Mouse (Mus musculus): ENCODE measurements around the gene Ranbp17. TPM values are rescaled to one million over a fixed set of nuclear protein-coding genes. Genes with fewer than 3 reads are reported as not detected.

The Ranbp17 gene
- total RNA-seq, 1 experiment from 2014 or later, result 5.3 TPM

DNA sequence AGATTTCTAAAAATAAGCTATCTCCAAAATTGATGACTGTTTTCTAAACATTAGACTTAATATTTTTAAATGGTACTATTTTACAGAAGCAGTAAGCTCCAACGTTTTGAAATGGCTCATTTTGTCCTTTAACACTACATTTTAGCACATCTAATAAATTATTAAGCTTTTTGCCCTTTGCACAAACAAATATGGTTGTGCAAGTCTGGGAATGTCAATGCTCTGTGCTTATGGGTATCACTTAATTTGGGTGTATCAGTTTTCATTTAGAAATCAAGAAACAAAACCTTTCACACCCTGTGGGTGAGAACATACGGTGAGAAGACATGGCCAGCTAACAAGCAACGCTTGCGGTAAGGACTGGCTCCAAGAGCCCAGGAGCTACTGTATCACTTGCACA lies 108.9 kb downstream of the Ranbp17 start:
- DNase-seq, result no peak

DNA sequence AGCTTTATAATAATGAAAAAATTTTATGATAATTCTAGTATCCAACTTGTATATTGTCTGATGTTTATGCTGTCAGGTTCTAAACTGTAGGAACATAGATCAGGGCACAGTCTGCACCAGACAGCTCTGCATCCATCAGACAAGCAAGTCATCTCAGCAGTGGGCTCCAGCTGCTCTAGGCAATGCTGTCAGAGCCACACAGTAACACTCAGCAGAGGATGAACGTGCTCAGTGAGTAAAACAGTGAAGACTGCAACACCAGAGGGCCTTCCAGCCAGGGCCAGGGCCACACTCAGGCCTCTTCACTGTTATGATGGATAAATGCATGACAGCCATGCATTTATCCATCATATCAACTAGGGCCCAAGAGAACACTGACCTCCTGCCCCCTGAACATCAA lies 114.2 kb downstream of the Ranbp17 start:
- DNase-seq, result no peak

DNA sequence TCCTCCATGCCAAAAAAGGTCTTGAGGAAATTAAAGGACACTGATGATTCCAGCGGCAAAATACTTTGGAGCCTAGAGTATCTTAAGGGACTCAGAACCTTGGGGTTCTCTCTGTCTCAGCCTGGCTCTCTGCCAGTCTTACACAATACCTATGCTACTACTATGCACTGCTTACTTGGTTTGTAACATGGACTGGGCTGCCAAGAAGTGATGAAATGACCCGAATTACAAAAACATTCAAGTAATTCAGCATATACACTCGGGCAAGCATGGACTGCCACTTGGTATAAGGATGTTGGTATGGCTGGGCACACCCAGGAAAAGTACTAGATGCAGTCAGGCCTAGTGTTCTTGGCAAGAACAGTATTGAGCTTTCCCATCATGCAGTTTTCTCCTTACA lies 114.8 kb downstream of the Ranbp17 start:
- DNase-seq, result peak; percentile 6

DNA sequence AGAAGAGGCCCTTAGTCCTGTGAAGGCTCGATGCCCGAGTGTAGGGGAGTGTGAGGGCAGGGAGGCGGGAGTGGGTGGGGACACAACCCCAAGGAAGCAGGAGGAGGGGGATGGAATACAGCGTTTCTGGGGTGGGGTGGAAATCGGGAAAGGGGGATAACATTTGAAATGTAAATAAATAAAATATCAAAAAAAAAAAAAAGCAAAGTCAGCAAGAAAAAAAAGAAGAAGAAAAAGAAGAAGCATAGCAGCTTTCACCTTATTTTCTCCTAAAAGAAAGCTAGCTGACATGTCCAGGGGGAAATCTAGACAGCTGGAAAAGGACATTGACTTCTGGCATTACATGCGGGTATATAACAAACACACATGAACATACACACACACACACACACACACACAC lies 117.3 kb downstream of the Ranbp17 start:
- DNase-seq, result no peak

DNA sequence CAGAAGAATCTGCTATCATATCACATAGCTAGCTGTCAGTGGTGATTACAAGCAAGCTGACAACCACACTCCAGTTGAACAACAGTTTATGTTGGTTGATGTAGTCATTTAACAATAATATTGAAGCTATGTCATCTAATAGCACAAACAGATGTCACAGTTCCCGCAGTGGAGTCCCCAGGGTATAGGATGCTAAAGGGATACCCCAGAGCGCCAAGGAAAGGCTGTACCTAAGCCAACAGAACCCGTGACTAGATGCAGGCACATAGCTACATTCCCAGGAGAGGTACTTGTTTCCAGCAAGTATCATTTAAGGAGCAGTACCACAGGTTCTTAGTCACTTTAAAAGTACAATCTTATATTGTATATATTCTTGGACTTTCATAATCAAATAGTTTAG lies 119.5 kb downstream of the Ranbp17 start:
- DNase-seq, result no peak

DNA sequence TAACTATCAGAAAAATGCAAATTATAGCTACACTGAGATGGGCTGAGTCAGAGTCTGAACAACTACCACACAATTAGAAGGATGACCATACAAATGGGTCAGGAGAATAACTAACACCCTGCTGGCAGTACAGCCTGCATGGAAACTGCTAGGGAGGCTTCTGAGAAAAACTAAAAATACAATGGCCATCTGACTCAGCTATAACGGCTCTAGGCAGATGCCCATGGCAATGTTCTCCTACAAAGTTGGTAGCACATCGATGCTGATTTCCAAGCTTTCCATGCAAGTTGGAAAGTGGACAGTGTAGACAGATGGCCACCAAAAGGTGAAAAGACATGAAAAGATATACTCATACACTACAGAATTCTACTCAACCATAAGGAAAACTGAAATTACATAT lies 124.9 kb downstream of the Ranbp17 start:
- no peak for DNase-seq

DNA sequence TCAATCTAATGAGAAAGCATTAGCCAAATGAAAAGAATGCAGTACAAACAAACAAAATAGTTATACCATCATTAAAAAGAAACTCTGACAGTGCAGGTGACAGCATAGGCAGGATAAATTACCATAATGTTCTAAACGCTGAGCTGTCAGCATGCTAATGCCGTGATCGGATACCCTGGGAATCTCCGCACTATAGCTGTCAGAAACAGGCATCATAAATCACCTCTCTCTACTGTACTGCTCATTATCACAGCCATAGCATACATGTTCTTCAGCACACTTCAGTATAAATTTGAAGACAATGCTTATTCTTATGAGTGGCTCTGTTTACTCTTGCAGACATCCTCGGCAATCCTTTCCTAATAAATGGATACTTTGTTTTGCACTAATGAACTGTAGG lies 151.7 kb downstream of the Ranbp17 start:
- no peak for DNase-seq

DNA sequence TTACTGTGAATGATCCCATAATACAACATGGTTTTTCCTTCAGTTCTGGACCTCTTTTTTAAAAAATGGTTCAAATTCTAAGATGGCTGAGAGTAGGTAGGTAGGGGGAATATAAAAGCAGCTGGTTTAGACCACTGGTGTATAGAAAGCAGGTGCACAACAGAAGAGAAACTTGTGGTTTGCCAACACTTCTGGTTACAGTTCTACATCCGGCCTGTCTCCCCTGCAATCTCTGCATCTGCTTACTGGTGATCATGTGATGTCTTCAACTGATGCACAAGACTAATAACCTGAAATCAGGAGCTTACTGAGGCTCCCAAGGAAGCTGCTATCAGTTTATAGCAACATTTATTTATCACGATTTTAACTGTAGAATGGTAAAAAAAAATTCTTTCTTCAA lies 164.3 kb downstream of the Ranbp17 start:
- DNase-seq, result no peak

DNA sequence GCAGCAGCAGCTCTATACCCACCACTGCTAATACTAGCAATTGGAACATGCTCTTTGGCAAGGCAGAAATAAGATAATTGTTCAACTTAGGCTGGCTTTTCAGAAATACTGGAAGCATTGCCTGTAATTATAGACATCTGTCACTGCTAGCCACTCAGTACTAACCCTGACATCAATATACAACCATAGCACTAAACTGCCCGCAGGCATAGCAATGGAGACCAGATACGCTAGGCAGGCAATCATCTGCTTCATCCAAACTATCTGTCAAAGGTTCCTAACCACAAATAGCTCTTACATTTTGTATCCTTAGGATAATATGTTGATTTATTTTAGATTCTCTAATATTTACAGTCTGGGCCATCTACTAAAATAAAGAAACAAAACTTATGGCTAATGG lies 171.5 kb downstream of the Ranbp17 start:
- DNase-seq, result no peak

DNA sequence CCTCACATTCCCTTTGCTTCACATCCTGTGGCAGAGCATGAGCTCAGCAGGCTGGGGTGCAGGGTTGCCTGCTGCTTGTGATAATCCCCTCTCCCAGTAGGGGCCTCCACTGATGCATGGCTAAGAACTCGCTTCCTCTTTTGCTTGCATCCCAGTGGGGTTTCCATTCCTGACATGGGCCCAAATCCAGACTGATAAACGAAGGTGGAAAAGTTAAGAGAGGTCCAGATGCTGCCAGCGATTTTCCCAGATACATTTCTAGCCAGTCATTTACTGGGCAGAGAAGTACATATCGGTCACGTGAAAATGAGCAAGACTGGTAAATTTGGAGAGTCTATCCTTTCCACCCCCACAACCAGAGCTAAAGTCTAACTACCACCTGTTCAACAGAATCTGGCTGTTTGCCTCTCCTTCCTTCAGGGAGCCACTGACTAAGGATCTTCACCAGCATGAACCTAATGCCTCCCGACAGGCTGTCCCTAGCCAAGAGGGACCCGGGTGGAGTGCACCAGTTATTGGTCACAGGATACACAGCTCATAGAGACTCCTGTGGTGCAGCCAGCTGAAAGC lies 176.9 kb downstream of the Ranbp17 start:
- peak; percentile 43 for DNase-seq

DNA sequence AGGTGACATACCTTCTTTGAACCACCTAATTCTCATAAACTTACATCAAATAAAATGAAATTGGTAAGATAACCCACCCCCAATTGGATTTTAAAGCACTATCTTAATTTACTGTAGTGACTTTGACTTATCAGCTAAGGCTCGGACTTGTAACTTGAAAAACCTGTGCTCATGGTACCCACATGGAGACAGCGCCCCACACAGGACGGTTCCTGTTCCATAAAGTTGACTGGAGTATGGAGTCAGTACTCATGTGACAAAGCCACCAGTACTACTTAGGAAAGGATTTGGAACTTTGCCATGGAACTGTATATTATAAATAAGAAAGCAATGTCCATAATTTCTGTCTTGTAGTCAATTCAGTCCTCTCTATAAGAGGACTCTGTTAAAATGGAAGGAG lies 177.9 kb downstream of the Ranbp17 start:
- no peak for DNase-seq

DNA sequence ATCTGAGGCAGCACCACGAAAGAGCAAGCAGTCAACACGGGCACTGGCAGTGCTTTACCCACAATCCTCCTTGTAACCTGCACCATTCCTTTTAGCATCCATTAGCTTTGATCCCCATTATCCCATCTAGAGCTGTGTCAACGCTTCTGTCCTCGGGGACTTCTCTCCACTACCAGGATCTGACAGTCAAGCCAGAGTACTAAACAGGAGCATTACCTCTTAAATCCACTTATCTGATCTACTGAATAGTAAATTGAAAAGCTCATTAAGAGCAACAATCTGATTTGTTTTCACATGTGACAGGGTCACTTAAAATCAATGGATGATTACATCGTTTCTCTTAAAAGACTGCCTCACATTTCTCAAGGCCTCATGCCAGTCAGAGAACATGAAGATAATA lies 181.4 kb downstream of the Ranbp17 start:
- DNase-seq, result no peak

DNA sequence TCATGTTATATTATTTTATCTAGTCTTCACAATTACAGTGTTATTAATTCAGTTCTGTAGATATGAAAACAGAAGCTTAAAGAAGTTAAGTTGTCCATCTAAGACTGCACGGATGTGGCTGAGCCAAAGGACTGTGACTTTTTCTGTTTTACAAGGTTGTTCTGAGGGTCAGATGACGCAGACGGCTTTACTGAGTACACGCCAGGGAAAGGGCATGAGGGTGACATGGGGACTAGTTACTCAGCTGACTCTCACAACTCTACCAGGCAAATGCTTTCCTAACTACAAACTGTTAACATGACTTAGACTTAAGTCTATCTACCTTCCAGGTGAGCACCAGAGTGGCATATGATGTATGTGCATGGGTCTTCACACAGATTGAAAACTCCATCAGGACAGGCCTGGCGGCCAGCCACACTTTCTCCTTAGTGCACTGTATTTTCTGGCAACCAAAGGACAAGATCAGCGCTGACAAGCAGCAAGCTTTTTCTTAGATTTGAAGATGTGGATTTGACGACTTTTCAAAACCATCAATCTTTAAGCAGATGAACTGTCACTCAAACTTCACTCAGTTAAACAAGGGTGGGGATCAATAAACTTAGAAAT lies 194.4 kb downstream of the Ranbp17 start:
- peak; percentile 23 for DNase-seq

DNA sequence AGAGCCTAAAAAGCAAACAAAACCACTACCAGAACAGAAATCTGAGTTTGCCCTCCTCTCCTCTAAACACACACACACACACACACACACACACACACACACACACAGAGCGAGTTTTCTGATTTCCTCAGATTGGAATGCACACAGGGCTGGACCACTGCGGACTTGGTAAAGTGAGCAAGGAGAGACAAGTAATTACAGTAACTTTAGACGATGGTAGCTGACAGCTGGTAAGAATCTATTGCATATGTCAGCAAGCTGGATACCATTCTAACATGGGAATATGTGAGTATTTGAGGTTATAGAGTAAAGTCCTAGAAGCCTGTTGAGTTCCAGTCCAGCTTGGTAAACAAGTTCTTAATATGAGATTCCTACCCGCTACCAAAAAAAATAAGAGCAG lies 204.0 kb downstream of the Ranbp17 start:
- no peak for DNase-seq

DNA sequence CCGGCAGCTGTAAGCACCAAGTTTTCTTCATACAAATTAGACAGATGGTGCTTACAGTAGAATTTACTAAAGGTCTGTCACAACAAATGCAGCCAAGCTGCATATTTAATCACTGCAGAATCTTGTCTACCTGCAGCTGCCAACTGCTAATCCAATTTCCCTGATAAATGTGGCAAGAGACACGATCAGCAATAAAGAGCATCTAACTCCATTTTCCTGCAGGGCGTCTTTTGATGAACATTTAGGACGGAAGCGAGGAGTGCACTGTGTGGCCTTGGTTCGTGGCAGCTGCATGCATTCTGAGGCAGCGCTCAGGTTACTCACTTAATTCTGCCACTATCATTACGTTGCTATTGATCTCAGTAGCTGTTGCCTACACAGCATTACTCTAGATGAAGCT lies 212.7 kb downstream of the Ranbp17 start:
- DNase-seq, result no peak

DNA sequence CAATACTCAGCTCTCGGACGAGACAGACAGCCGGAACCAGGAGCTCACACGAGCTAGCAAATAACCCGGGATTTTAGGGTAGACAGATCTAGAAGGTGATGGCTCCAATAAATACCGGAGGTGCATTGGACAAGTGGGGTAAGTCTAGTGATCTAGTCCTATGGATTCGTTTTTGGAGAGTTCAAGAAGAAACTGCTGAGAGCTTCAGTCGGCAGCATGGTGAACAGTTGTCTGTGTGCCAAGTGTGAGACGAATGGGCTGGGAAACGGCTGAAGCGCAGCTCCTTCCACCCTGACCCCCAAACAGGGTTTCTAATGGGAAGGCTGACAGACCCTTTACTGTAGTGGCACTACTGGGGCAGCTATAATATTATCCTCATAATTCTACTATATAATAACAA lies 214.2 kb downstream of the Ranbp17 start:
- DNase-seq, result no peak

DNA sequence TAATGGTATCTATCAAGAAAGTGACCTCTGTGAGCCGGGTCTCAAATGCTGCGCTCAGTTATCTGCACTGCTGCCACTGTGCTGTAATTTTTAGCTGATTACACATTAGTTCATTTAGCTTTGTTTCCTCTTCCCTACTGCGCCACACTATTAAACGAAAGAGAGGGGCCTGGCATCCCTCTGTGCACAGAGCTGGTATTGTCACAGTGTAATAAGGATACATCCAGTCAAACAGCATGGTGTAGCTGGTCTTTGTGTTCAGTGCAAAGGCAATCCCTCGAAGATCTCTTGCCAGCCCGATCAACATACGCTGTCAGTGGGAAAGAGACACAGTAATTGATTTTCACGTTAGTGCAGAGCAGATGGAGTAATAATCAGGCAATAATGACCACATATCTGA lies 216.4 kb downstream of the Ranbp17 start:
- DNase-seq, result no peak

DNA sequence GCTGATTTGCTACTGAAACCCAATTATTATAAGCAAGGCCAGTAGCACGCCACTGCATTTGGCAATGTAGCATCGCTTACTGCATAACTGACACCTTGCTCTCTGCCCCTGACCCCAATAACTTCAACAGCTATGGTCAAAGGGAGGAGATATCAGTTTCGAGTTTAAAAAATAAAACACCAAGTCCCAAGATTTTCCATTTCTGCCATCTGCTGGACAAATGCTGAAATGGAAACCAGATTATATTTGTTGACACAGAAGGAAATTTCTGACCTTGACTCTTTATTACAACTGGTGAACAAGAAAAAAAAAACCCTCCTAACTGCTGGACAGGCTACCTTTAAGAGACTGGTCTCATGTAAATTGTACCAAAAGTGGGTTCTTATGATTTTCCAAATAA lies 218.1 kb downstream of the Ranbp17 start:
- no peak for DNase-seq

DNA sequence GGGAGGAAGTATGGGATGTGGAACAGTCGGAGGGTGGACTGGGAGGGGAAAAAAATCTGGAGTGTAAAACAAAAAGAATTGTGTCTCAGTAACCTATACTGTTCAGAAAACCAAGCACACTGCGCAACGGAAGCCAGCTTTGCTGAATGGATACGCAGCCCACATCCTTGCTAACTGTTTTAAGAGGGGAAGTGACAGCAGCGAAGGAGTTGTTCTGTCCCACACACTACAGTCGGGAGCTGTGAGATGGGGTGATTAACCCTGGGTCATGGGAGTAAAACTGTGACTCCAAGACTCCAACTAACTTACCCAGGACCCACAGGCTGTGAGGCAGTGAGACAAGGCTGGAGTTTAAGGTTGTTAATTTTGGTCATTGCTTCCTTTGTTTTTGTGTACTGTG lies 219.5 kb downstream of the Ranbp17 start:
- no peak for DNase-seq

DNA sequence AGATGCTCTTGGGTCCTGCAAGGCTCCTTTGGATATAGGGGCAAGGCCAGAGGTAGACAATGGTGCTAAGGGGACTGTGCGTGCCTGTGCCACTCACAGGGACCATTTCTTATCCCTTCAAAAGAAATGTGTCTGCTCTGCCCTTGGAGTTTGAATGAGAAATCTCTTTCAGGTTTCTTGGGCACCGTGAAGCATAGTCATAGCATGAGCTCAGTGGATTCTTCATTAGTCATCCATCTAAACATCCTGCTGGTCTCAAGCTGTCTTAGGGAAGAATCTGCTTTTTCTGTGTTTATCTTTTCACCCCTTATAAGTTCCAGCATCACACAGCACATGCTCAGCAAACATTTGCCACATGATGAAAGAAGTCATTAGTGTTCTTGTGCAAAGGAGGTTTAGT lies 235.0 kb downstream of the Ranbp17 start:
- no peak for DNase-seq

DNA sequence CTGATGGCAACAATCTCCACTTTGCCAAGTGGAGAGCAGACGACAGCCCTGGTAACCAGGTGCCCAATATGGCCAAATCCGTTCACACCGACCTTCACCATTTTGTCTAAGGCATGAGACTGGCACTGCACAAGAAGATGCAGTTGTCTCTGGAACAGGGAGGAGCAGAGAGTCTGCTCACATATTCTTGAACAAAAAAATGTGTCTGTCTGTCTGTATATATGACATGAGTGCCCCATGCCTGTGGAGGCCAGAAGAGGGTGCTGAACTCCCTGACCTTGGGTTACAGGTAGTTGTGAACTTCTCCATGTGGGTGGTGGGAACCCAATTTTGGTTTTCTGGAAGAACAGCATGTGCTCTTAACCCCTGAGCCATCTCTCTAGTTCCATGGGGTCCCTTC lies 236.9 kb downstream of the Ranbp17 start, which contains the start of gene Gm12117:
TSS of gene Gm12117 (minus strand) at position 101 of the 400 bp plus-strand sequence.
- DNase-seq, result no peak

DNA sequence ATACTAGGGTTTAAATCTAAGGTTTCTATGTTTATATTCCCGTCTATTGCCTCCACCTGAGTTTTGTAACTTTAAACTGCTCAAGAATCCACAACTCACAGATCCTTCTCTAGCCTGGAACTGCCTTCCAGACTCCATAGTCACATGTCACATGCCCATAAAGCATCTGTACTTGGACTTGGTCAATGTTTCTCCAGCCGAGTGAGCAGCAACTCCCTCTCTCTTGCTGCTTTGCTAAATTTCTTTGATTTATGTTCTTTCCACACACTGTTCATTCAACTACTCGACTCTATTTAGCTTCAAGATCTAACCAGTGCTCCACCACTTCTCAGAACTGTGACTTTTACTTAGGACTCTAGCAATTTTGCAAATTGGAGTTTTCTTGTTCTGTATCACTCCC lies 238.7 kb downstream of the Ranbp17 start:
- no peak for DNase-seq

DNA sequence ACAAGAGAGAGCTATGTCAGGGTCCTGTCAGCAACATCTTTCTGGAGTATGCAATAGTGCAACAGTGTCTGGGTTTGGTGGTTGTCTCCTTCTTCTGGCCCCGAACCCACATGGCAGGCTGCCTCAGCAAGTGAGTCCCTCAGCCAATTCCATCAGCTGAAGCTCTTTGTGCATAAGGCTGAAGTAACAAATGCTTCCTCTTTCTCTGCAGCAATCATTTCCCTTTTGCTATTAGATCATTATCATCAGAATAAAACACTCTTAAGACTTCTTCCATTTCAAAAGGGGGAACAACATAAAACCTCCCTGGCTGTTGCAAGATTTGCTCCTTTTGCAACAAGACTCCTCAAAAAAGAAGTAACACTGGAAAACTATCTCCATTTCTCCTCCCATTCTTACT lies 239.3 kb downstream of the Ranbp17 start:
- DNase-seq, result no peak

DNA sequence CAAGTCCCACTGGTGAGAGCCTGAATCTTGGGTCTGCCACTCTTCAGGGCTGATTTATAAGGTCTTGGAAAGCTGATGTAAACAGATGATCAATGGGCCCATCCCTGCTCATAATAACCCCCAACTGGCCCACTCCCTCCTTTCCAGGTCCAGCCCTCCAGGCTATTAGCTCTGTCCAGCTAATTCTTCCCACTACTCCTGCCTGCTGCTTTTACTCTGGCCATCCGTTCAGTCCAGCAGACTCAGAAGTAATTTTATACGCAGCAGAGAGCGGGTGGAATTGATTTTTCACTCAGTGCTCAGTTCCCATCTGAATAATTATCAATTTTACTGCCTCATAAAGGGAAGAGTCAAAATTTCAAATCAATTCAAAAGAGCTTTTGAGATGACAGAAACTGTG lies 273.3 kb downstream of the Ranbp17 start:
- no peak for DNase-seq

DNA sequence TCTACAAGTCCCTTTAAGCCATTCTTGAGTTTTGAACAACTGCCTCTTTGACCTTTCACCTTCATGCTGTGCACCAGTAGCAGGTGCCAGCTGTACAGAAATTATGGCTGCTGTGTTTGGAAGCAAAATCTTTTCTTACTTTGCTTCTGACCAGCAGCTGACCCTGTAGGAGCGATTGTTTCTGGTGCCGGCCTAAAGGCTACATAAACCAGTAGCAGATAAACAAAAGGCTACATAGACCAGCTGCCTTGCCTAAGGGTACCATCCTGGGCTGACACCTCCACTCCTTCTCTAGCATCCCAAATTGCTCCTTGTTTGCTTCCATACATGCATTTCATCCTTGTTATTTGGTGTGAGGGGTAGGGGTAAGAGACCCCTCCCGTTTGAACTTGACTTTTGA lies 279.4 kb downstream of the Ranbp17 start:
- DNase-seq, result no peak

All from adrenal gland, postnatal 25 days (tissue).